Mouse (Mus musculus): ENCODE data around the gene Arg1. TPM values are rescaled to one million over a fixed set of nuclear protein-coding genes. Genes with fewer than 3 reads are reported as not detected.

Arg1 gene
- polyA plus RNA-seq, 1 experiment, result not detected

- WGBS, result 49% methylated on average over 10 of the region's 10 CpGs
- Histone ChIP-seq H3K27ac (ENCODE audit: insufficient read depth, low read depth, low read length) (no peak overlapping the region), H3K4me3 (ENCODE audit: insufficient read depth, low read depth, low read length) (no peak overlapping the region), H3K4me1 (ENCODE audit: control insufficient read depth, insufficient read depth, low read length) (no peaks in the 10 kb centered on the region)
- TF ChIP-seq CTCF (IDR thresholded peaks at IDR 0.05; ENCODE audit: insufficient read depth, low read depth, low read length) (no peak), POLR2A (IDR thresholded peaks at IDR 0.05; ENCODE audit: insufficient read depth, low read depth, low read length) (no peak)
Observed at GRCm38 (mm10) chr10:24926380-24926779, 904 bp downstream of the Arg1 start.

- H3K27ac ChIP-seq (ENCODE audit: insufficient read depth, low read depth, low read length), result no peak overlapping the region
- no peaks in the 10 kb centered on the region for H3K4me1 ChIP-seq (ENCODE audit: control insufficient read depth, insufficient read depth, low read length)
- TF ChIP-seq CTCF (IDR thresholded peaks at IDR 0.05; ENCODE audit: insufficient read depth, low read depth, low read length) (no peak), POLR2A (IDR thresholded peaks at IDR 0.05; ENCODE audit: insufficient read depth, low read depth, low read length) (no peak)
- 77% methylated on average over 3 of the region's 3 CpGs for WGBS
- H3K4me3 ChIP-seq (ENCODE audit: insufficient read depth, low read depth, low read length), result no peak overlapping the region
Observed at GRCm38 (mm10) chr10:24924296-24924695, 3.0 kb downstream of the Arg1 start.

- H3K4me3 ChIP-seq (ENCODE audit: insufficient read depth, low read depth, low read length), result no peak overlapping the region
- 89% methylated on average over 4 of the region's 4 CpGs for WGBS
- H3K27ac ChIP-seq (ENCODE audit: insufficient read depth, low read depth, low read length), result no peak overlapping the region
- H3K4me1 ChIP-seq (ENCODE audit: control insufficient read depth, insufficient read depth, low read length), result no peaks in the 10 kb centered on the region
- no peak for TF ChIP-seq POLR2A (IDR thresholded peaks at IDR 0.05; ENCODE audit: insufficient read depth, low read depth, low read length)
Observed at GRCm38 (mm10) chr10:24922977-24923376, 4.3 kb downstream of the Arg1 start.

- no peaks in the 10 kb centered on the region for H3K4me1 ChIP-seq (ENCODE audit: control insufficient read depth, insufficient read depth, low read length)
- TF ChIP-seq CTCF (IDR thresholded peaks at IDR 0.05; ENCODE audit: insufficient read depth, low read depth, low read length) (no peak), POLR2A (IDR thresholded peaks at IDR 0.05; ENCODE audit: insufficient read depth, low read depth, low read length) (no peak)
- no peak overlapping the region for H3K4me3 ChIP-seq (ENCODE audit: insufficient read depth, low read depth, low read length)
- 95% methylated on average over 6 of the region's 6 CpGs for WGBS
- no peak overlapping the region for H3K27ac ChIP-seq (ENCODE audit: insufficient read depth, low read depth, low read length)
Observed at GRCm38 (mm10) chr10:24915486-24915885, 11.8 kb downstream of the Arg1 start.

- Histone ChIP-seq H3K4me3 (ENCODE audit: insufficient read depth, low read depth, low read length) (no peak overlapping the region), H3K27ac (ENCODE audit: insufficient read depth, low read depth, low read length) (no peak overlapping the region), H3K4me1 (ENCODE audit: control insufficient read depth, insufficient read depth, low read length) (no peaks in the 10 kb centered on the region)
- WGBS, result 91% methylated on average over 14 of the region's 14 CpGs
- TF ChIP-seq CTCF (IDR thresholded peaks at IDR 0.05; ENCODE audit: insufficient read depth, low read depth, low read length), result no peak
- TF ChIP-seq POLR2A (IDR thresholded peaks at IDR 0.05; ENCODE audit: insufficient read depth, low read depth, low read length), result no peak
Observed at GRCm38 (mm10) chr10:24912576-24912975, 14.7 kb downstream of the Arg1 start.

- no peak overlapping the region for H3K4me3 ChIP-seq (ENCODE audit: insufficient read depth, low read depth, low read length)
- no peak overlapping the region for H3K27ac ChIP-seq (ENCODE audit: insufficient read depth, low read depth, low read length)
- WGBS, result 82% methylated on average over 8 of the region's 8 CpGs
- TF ChIP-seq CTCF (IDR thresholded peaks at IDR 0.05; ENCODE audit: insufficient read depth, low read depth, low read length), result no peak
- H3K4me1 ChIP-seq (ENCODE audit: control insufficient read depth, insufficient read depth, low read length), result no peaks in the 10 kb centered on the region; the same call in 1 of the 2 replicates
Observed at GRCm38 (mm10) chr10:24911199-24911598, 16.1 kb downstream of the Arg1 start.

GRCm38 (mm10) chr10:24905627-24906026 is 21.7 kb downstream of the Arg1 start:
- H3K4me1 ChIP-seq (ENCODE audit: control insufficient read depth, insufficient read depth, low read length), result no peaks in the 10 kb centered on the region; the same call in 1 of the 2 replicates
- no peak overlapping the region for H3K27ac ChIP-seq (ENCODE audit: insufficient read depth, low read depth, low read length)
- H3K4me3 ChIP-seq (ENCODE audit: insufficient read depth, low read depth, low read length), result no peak overlapping the region
- 92% methylated on average over 10 of the region's 10 CpGs for WGBS
- TF ChIP-seq POLR2A (IDR thresholded peaks at IDR 0.05; ENCODE audit: insufficient read depth, low read depth, low read length) (no peak), CTCF (IDR thresholded peaks at IDR 0.05; ENCODE audit: insufficient read depth, low read depth, low read length) (no peak)

- H3K4me3 ChIP-seq (ENCODE audit: insufficient read depth, low read depth, low read length), result no peak overlapping the region
- no peak for TF ChIP-seq POLR2A (IDR thresholded peaks at IDR 0.05; ENCODE audit: insufficient read depth, low read depth, low read length)
- TF ChIP-seq CTCF (IDR thresholded peaks at IDR 0.05; ENCODE audit: insufficient read depth, low read depth, low read length), result no peak
- H3K4me1 ChIP-seq (ENCODE audit: control insufficient read depth, insufficient read depth, low read length), result no peaks in the 10 kb centered on the region
- no peak overlapping the region for H3K27ac ChIP-seq (ENCODE audit: insufficient read depth, low read depth, low read length)
- WGBS, result 76% methylated on average over 8 of the region's 8 CpGs
Observed at GRCm38 (mm10) chr10:24895927-24896326, 31.4 kb downstream of the Arg1 start.

- no peak overlapping the region for H3K4me3 ChIP-seq (ENCODE audit: insufficient read depth, low read depth, low read length)
- no peaks in the 10 kb centered on the region for H3K4me1 ChIP-seq (ENCODE audit: control insufficient read depth, insufficient read depth, low read length)
- H3K27ac ChIP-seq (ENCODE audit: insufficient read depth, low read depth, low read length), result no peak overlapping the region
- 98% methylated on average over 7 of the region's 7 CpGs for WGBS
- no peak for TF ChIP-seq CTCF (IDR thresholded peaks at IDR 0.05; ENCODE audit: insufficient read depth, low read depth, low read length)
Observed at GRCm38 (mm10) chr10:24888343-24888742, 38.9 kb downstream of the Arg1 start.

- Histone ChIP-seq H3K4me1 (ENCODE audit: control insufficient read depth, insufficient read depth, low read length) (no peaks in the 10 kb centered on the region), H3K27ac (ENCODE audit: insufficient read depth, low read depth, low read length) (no peak overlapping the region), H3K4me3 (ENCODE audit: insufficient read depth, low read depth, low read length) (no peak overlapping the region)
- 77% methylated on average over 9 of the region's 9 CpGs for WGBS
- TF ChIP-seq CTCF (IDR thresholded peaks at IDR 0.05; ENCODE audit: insufficient read depth, low read depth, low read length), result no peak
Observed at GRCm38 (mm10) chr10:24886008-24886407, 41.3 kb downstream of the Arg1 start.

Measured in olfactory bulb, adult 2 months (tissue).